Mouse (Mus musculus): ENCODE results near the gene Rnf216.

GRCm38 (mm10) chr5:143065230-143065629, 47.6 kb downstream of the Rnf216 start:
- no peak for TF ChIP-seq POLR2A (IDR thresholded peaks at IDR 0.05; ENCODE audit: borderline replicate concordance, insufficient read depth, low read length)
- no peak for TF ChIP-seq CTCF (IDR thresholded peaks at IDR 0.05; ENCODE audit: borderline replicate concordance, insufficient read depth, low read depth, low read length)

Data from cerebellum, adult 2 months (tissue).